ENCODE assay signal across 27 mouse cellular contexts in genomic region chr19:24439715-24440114, GRCm38 (mm10). TPM values are rescaled to one million over a fixed set of nuclear protein-coding genes. Genes with fewer than 3 reads are reported as not detected.
DNase-seq lines count a peak whose midpoint lies in the region; ATAC-seq and TF ChIP-seq lines count a peak whose summit lies in the region.
"Had no signal": no experiment of that assay in that cellular context is flagged by ENCODE, and none has a peak within 500 bp of the region (broad histone marks: within the 10 kb centered on the region; RNA-seq: fewer than 3 reads in every experiment).

No protein-coding gene starts in this region.

- WGBS in heart, embryonic 12.5 days = 13% methylated on average over 4 of the region's 4 CpGs
- WGBS in liver, embryonic 14.5 days (ENCODE audit: insufficient replicate concordance) = 18% methylated on average over 4 of the region's 4 CpGs

- DNase-seq in heart, postnatal 10 days = no peak
- DNase-seq in G1E (ENCODE audit: low spot score) = peak; percentile 21
- DNase-seq in c-Kit-positive CD71-positive TER-119-negative erythroid progenitor cells, embryonic 14.5 days (ENCODE audit: low read depth) = peak; percentile 52
- DNase-seq in liver, embryonic 14.5 days (ENCODE audit: low read depth in 3 of 3, low spot score in 3 of 3) = peak in 1 of 3 experiments; percentile 33
- DNase-seq in adrenal gland, adult 18-20 months (ENCODE audit: low spot score in 2 of 2) = no peak
- DNase-seq in kidney, adult 18-20 months = no peak
- DNase-seq: adrenal gland, postnatal 10 days; cerebellum, adult 18-20 months; cerebellum, postnatal 10 days; forebrain, postnatal 0 days; heart, postnatal 14 days; kidney, adult 9 months; kidney, postnatal 10 days; midbrain, embryonic 14.5 days; retina, postnatal 1 day; right cerebral cortex, postnatal 14 days; thymus, postnatal 4 days had no signal

- H3K27ac ChIP-seq in heart, embryonic 12.5 days (ENCODE audit: poor library complexity, severe bottlenecking) = peak overlapping the region; percentile 57; the same call in 1 of the 2 replicates
- H3K27ac ChIP-seq in liver, embryonic 14.5 days = no peak overlapping the region
- H3K27ac ChIP-seq: embryonic facial prominence, embryonic 10.5 days; embryonic facial prominence, embryonic 15.5 days; forebrain, embryonic 12.5 days; limb, embryonic 12.5 days; liver, embryonic 15.5 days; lung, embryonic 15.5 days had no signal

- H3K9me3 ChIP-seq in heart, embryonic 12.5 days (replicated peaks) = no peaks in the 10 kb centered on the region; the same call in 1 of the 2 replicates
- no peaks in the 10 kb centered on the region for H3K9me3 ChIP-seq in G1E (replicated peaks)
- H3K9me3 ChIP-seq in liver, embryonic 14.5 days (ENCODE audit: control insufficient read depth, low read length) = no peaks in the 10 kb centered on the region
- H3K9me3 ChIP-seq: embryonic facial prominence, embryonic 10.5 days; embryonic facial prominence, embryonic 15.5 days; forebrain, embryonic 12.5 days; limb, embryonic 12.5 days; liver, embryonic 15.5 days; lung, embryonic 15.5 days; megakaryocyte, embryonic 14.5 days had no signal

- TF ChIP-seq EP300 in liver, embryonic 14.5 days (IDR thresholded peaks at IDR 0.05; ENCODE audit: low read depth) = 0 out of 2 replicates have a peak, but pooled peaks have one; percentile 14

- H3K36me3 ChIP-seq in heart, embryonic 12.5 days = peaks cover 8% of the 10 kb centered on the region; the same call in 1 of the 2 replicates
- peaks cover 58% of the 10 kb centered on the region for H3K36me3 ChIP-seq in G1E (replicated peaks)
- no peaks in the 10 kb centered on the region for H3K36me3 ChIP-seq in liver, embryonic 14.5 days (replicated peaks; ENCODE audit: control insufficient read depth, insufficient read depth, low read depth)
- H3K36me3 ChIP-seq: embryonic facial prominence, embryonic 10.5 days; embryonic facial prominence, embryonic 15.5 days; forebrain, embryonic 12.5 days; limb, embryonic 12.5 days; liver, embryonic 15.5 days; lung, embryonic 15.5 days had no signal

- no peak overlapping the region for H3K9ac ChIP-seq in heart, embryonic 12.5 days
- H3K9ac ChIP-seq in liver, embryonic 14.5 days (replicated peaks) = no peak overlapping the region
- H3K9ac ChIP-seq: embryonic facial prominence, embryonic 15.5 days; forebrain, embryonic 12.5 days; forebrain, postnatal 0 days; limb, embryonic 12.5 days; liver, embryonic 15.5 days; lung, embryonic 15.5 days had no signal

- ATAC-seq in heart, embryonic 12.5 days (ENCODE audit: insufficient number of reproducible peaks, low FRiP score) = no peak
- ATAC-seq in G1E (ENCODE audit: extremely low read depth, insufficient number of reproducible peaks, low FRiP score, poor library complexity, severe bottlenecking) = peak; percentile 89
- 0 out of 2 replicates have a peak, but pooled peaks have one; percentile 43 for ATAC-seq in liver, embryonic 14.5 days (ENCODE audit: insufficient read depth)
- ATAC-seq: activated CD4-positive, CD25-positive, alpha-beta regulatory T cell, adult 4 months; forebrain, postnatal 0 days; hindbrain, embryonic 16.5 days had no signal

- no peaks in the 10 kb centered on the region for H3K27me3 ChIP-seq in heart, embryonic 12.5 days (replicated peaks)
- no peaks in the 10 kb centered on the region for H3K27me3 ChIP-seq in G1E (ENCODE audit: insufficient read depth, low read length)
- H3K27me3 ChIP-seq in liver, embryonic 14.5 days (ENCODE audit: control insufficient read depth, insufficient read depth, low read length) = no peaks in the 10 kb centered on the region
- H3K27me3 ChIP-seq: embryonic facial prominence, embryonic 15.5 days; forebrain, embryonic 12.5 days; limb, embryonic 12.5 days; liver, embryonic 15.5 days; lung, embryonic 15.5 days; megakaryocyte, embryonic 14.5 days had no signal

- no peak for TF ChIP-seq CTCF in G1E (IDR thresholded peaks at IDR 0.05; ENCODE audit: low read depth, low read length)
- TF ChIP-seq CTCF in liver, embryonic 14.5 days (IDR thresholded peaks at IDR 0.05; ENCODE audit: low read depth) = no peak

- intact Hi-C loops in heart, postnatal 10 days (cut with DNase I) = no loop called here

- peaks cover 14% of the 10 kb centered on the region for H3K4me1 ChIP-seq in heart, embryonic 12.5 days (replicated peaks)
- H3K4me1 ChIP-seq in G1E (ENCODE audit: insufficient read depth, low read depth, low read length) = peaks cover 25% of the 10 kb centered on the region
- H3K4me1 ChIP-seq in liver, embryonic 14.5 days (replicated peaks; ENCODE audit: control insufficient read depth in 2 of 2, insufficient read depth in 2 of 2, low read length in 1 of 2) = no peaks in the 10 kb centered on the region
- H3K4me1 ChIP-seq: embryonic facial prominence, embryonic 15.5 days; forebrain, embryonic 12.5 days; lung, embryonic 15.5 days had no signal

- H3K4me3 ChIP-seq in heart, embryonic 12.5 days = no peak overlapping the region
- no peak overlapping the region; the same call in 1 of the 2 replicates for H3K4me3 ChIP-seq in G1E (ENCODE audit: low read depth, low read length)
- H3K4me3 ChIP-seq in liver, embryonic 14.5 days (ENCODE audit: insufficient read depth in 1 of 2, low read depth in 2 of 2, low read length in 2 of 2) = no peak overlapping the region
- H3K4me3 ChIP-seq: embryonic facial prominence, embryonic 10.5 days; embryonic facial prominence, embryonic 15.5 days; forebrain, embryonic 12.5 days; limb, embryonic 12.5 days; liver, embryonic 15.5 days; lung, embryonic 15.5 days; megakaryocyte, embryonic 14.5 days had no signal

- no peak overlapping the region for H3K4me2 ChIP-seq in heart, embryonic 12.5 days
- no peak overlapping the region for H3K4me2 ChIP-seq in liver, embryonic 14.5 days (ENCODE audit: low read depth)
- H3K4me2 ChIP-seq: embryonic facial prominence, embryonic 15.5 days; forebrain, embryonic 12.5 days; limb, embryonic 12.5 days; liver, embryonic 15.5 days; lung, embryonic 15.5 days had no signal

RNA-seq across cellular contexts. Expression of gene Fam122a, which starts 37.4 kb away (rescaled TPM):
- polyA plus RNA-seq in heart, embryonic 12.5 days (2016; fragmentation: Nextera tagmentation; extraction: Ambion mirVana) = 53.4 and 56.1 TPM in 2 replicates
- 10 to 100 TPM; 27.3 to 28.3 TPM for total RNA-seq in heart, postnatal 10 days (2021)
- total RNA-seq in G1E (2014; fragmentation: Nextera tagmentation) = 44.8 and 68.7 TPM in 2 replicates
- total RNA-seq in G1E (2017) = 5.0 and 5.2 TPM in 2 replicates
- polyA plus RNA-seq in G1E (2012) = 14.2 and 18.9 TPM in 2 replicates
- polyA plus RNA-seq in liver, embryonic 14.5 days (2012; rRNA removed) = 13.0 and 14.9 TPM in 2 replicates
- polyA plus RNA-seq in liver, embryonic 14.5 days (2014; fragmentation: Nextera tagmentation; extraction: Ambion mirVana) = 22.8 and 25.4 TPM in 2 replicates
- total RNA-seq in adrenal gland, adult 18-20 months (2021) = 10 to 100 TPM; 30.9 to 31.1 TPM

Comparison
In these comparisons a context has a peak if more than half of its experiments do, and no peak if none do; other contexts are left out.
1. DNase-seq: peak in G1E (single experiment) and c-Kit-positive CD71-positive TER-119-negative erythroid progenitor cells, embryonic 14.5 days (single experiment); none in heart, postnatal 10 days (0 of 2), adrenal gland, adult 18-20 months (0 of 2) and kidney, adult 18-20 months (single experiment).